Mouse (Mus musculus) heart, adult 9 months (tissue): ENCODE data around the gene CK137956.

Experiments used
- DNase-seq, 2 experiments: peaks; one replicate each; pipeline ENCODE4 v3.0.0; 2022; ENCODE audit warnings: low spot score in 2 of 2

The CK137956 gene

GRCm38 (mm10) chr4:127970901-127971868 lies at the start of gene CK137956:
Gene CK137956 (minus strand): TSS chr4:127970951.
- DNase-seq = no peak

- no peak for DNase-seq
Measured at GRCm38 (mm10) chr4:128019465-128019864, 48.7 kb upstream of the CK137956 start.

- DNase-seq = no peak
Measured at GRCm38 (mm10) chr4:128004797-128005452, 34.2 kb upstream of the CK137956 start.

- no peak for DNase-seq
Measured at GRCm38 (mm10) chr4:128002638-128003101, 31.9 kb upstream of the CK137956 start.

GRCm38 (mm10) chr4:127999281-127999680 lies 28.5 kb upstream of the CK137956 start:
- DNase-seq = no peak

- DNase-seq = no peak
Measured at GRCm38 (mm10) chr4:127989347-127989995, 18.7 kb upstream of the CK137956 start.

GRCm38 (mm10) chr4:127988526-127989180 lies 17.9 kb upstream of the CK137956 start:
- no peak for DNase-seq

GRCm38 (mm10) chr4:127987784-127988455 lies 17.2 kb upstream of the CK137956 start, which contains the start of gene Csmd2:
Gene Csmd2 (plus strand): TSS chr4:127987857.
- no peak for DNase-seq

GRCm38 (mm10) chr4:127987270-127987669 lies 16.5 kb upstream of the CK137956 start:
- no peak for DNase-seq

GRCm38 (mm10) chr4:127986491-127987075 lies 15.8 kb upstream of the CK137956 start:
- no peak for DNase-seq

GRCm38 (mm10) chr4:127985874-127986273 lies 15.1 kb upstream of the CK137956 start:
- DNase-seq = no peak

GRCm38 (mm10) chr4:127984426-127984825 lies 13.7 kb upstream of the CK137956 start:
- no peak for DNase-seq

- no peak for DNase-seq
Measured at GRCm38 (mm10) chr4:127981125-127981524, 10.4 kb upstream of the CK137956 start.

- no peak for DNase-seq
Measured at GRCm38 (mm10) chr4:127972976-127973375, 2.2 kb upstream of the CK137956 start.

GRCm38 (mm10) chr4:127970018-127970421 lies 731 bp downstream of the CK137956 start:
- DNase-seq = no peak

- no peak for DNase-seq
Measured at GRCm38 (mm10) chr4:127969101-127969500, 1.6 kb downstream of the CK137956 start.

- DNase-seq = no peak
Measured at GRCm38 (mm10) chr4:127953006-127953710, 17.6 kb downstream of the CK137956 start.

- DNase-seq = no peak
Measured at GRCm38 (mm10) chr4:127947696-127948095, 23.1 kb downstream of the CK137956 start.

- DNase-seq = no peak
Measured at GRCm38 (mm10) chr4:127937474-127937873, 33.3 kb downstream of the CK137956 start.

- no peak for DNase-seq
Measured at GRCm38 (mm10) chr4:127935369-127935768, 35.4 kb downstream of the CK137956 start.
